ENCODE assay signal across 13 mouse cellular contexts in the genomic region with DNA sequence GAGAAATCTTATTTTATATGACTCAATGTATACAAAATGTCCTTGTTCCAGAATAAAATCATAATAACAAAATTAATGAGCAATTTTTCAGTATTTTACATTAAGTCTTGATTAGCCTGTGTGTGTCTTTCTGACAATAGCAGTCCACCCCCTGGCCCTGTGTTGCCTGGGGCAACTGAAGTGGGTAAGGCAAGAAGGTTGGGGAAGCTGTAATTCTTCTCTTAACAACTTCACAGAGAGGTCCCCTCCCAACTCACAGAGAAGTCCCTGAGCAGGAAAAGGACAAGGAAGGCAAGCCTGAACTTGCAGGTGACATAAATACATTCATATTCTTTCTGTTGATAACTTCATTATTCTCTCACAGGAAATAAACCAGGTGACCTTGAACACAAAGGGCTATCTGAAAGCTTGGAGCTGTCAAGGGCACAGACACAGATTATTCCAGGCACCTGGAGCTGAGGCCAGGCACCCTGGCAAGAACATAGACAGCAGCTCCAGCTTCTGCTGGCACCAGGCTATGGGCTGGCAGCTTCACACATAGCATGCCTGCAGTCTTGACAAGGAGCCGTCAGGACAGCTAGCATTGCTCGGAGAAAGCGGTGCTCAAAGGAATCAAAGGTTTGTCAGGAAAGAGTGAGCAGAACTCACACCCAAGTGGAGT.
DNase-seq lines count a peak whose midpoint lies in the region; ATAC-seq and TF ChIP-seq lines count a peak whose summit lies in the region.
"Had no signal": no experiment of that assay in that cellular context is flagged by ENCODE, and none has a peak within 500 bp of the region (broad histone marks: within the 10 kb centered on the region; RNA-seq: fewer than 3 reads in every experiment).

No protein-coding gene starts in this region.

- WGBS in hindbrain, postnatal 0 days, result 40% methylated on average over 3 of the region's 3 CpGs
- 90% methylated on average over 3 of the region's 3 CpGs for WGBS in hindbrain, embryonic 13.5 days
- 40% methylated on average over 3 of the region's 3 CpGs for WGBS in heart, embryonic 15.5 days
- 80% methylated on average over 3 of the region's 3 CpGs for WGBS in lung, postnatal 0 days

- H3K4me3 ChIP-seq in hindbrain, postnatal 0 days (ENCODE audit: low read length), result no peak overlapping the region
- H3K4me3 ChIP-seq in hindbrain, embryonic 13.5 days, result no peak overlapping the region
- no peak overlapping the region for H3K4me3 ChIP-seq in heart, embryonic 15.5 days
- H3K4me3 ChIP-seq in lung, postnatal 0 days (ENCODE audit: low read depth, low read length), result no peak overlapping the region
- H3K4me3 ChIP-seq: erythroblast, embryonic 14.5 days; kidney, embryonic 15.5 days; megakaryocyte, embryonic 14.5 days; neural tube, embryonic 12.5 days had no signal

- TF ChIP-seq CTCF in hindbrain, postnatal 0 days (IDR thresholded peaks at IDR 0.05; ENCODE audit: low read depth), result no peak
- TF ChIP-seq CTCF in lung, postnatal 0 days (IDR thresholded peaks at IDR 0.05), result no peak

- H3K9me3 ChIP-seq in hindbrain, postnatal 0 days (ENCODE audit: low read length), result no peaks in the 10 kb centered on the region
- no peaks in the 10 kb centered on the region for H3K9me3 ChIP-seq in hindbrain, embryonic 13.5 days
- no peaks in the 10 kb centered on the region for H3K9me3 ChIP-seq in heart, embryonic 15.5 days (replicated peaks)
- no peaks in the 10 kb centered on the region for H3K9me3 ChIP-seq in lung, postnatal 0 days (ENCODE audit: low read length)
- H3K9me3 ChIP-seq: kidney, embryonic 15.5 days; megakaryocyte, embryonic 14.5 days; neural tube, embryonic 12.5 days had no signal

- intact Hi-C loops in gastrocnemius, postnatal 14 days (cut with DNase I; ENCODE audit: low total_unique reads), result no loop called here

- ATAC-seq in hindbrain, postnatal 0 days, result no peak
- no peak for ATAC-seq in hindbrain, embryonic 13.5 days (ENCODE audit: low FRiP score)
- peak; percentile 60; the same call in 1 of the 2 replicates for ATAC-seq in heart, embryonic 15.5 days (replicated peaks; ENCODE audit: insufficient number of reproducible peaks, insufficient read depth, low FRiP score, low read depth)
- no peak for ATAC-seq in lung, postnatal 0 days
- ATAC-seq: activated CD4-positive, CD25-positive, alpha-beta regulatory T cell, adult 4 months had no signal

- no peaks in the 10 kb centered on the region for H3K36me3 ChIP-seq in hindbrain, postnatal 0 days (ENCODE audit: insufficient read depth, low read length)
- no peaks in the 10 kb centered on the region for H3K36me3 ChIP-seq in hindbrain, embryonic 13.5 days
- H3K36me3 ChIP-seq in heart, embryonic 15.5 days, result no peaks in the 10 kb centered on the region
- no peaks in the 10 kb centered on the region for H3K36me3 ChIP-seq in lung, postnatal 0 days (ENCODE audit: insufficient read depth, low read length)
- H3K36me3 ChIP-seq: kidney, embryonic 15.5 days; neural tube, embryonic 12.5 days had no signal

- peaks cover 10% of the 10 kb centered on the region for H3K4me1 ChIP-seq in hindbrain, postnatal 0 days (ENCODE audit: insufficient read depth, low read length)
- peaks cover 14% of the 10 kb centered on the region for H3K4me1 ChIP-seq in hindbrain, embryonic 13.5 days (replicated peaks)
- peaks cover 17% of the 10 kb centered on the region for H3K4me1 ChIP-seq in heart, embryonic 15.5 days (replicated peaks)
- H3K4me1 ChIP-seq in lung, postnatal 0 days (ENCODE audit: insufficient read depth, low read depth, low read length), result no peaks in the 10 kb centered on the region
- H3K4me1 ChIP-seq: kidney, embryonic 15.5 days had no signal

- no peaks in the 10 kb centered on the region for H3K27me3 ChIP-seq in hindbrain, postnatal 0 days (ENCODE audit: insufficient read depth, low read length)
- H3K27me3 ChIP-seq in hindbrain, embryonic 13.5 days, result no peaks in the 10 kb centered on the region
- H3K27me3 ChIP-seq in heart, embryonic 15.5 days, result no peaks in the 10 kb centered on the region
- H3K27me3 ChIP-seq in lung, postnatal 0 days (replicated peaks; ENCODE audit: insufficient read depth, low read length), result no peaks in the 10 kb centered on the region
- H3K27me3 ChIP-seq: kidney, embryonic 15.5 days; megakaryocyte, embryonic 14.5 days; neural tube, embryonic 12.5 days had no signal

- H3K27ac ChIP-seq in hindbrain, postnatal 0 days, result no peak overlapping the region
- H3K27ac ChIP-seq in hindbrain, embryonic 13.5 days, result no peak overlapping the region
- peak overlapping the region; percentile 24 for H3K27ac ChIP-seq in heart, embryonic 15.5 days
- no peak overlapping the region for H3K27ac ChIP-seq in lung, postnatal 0 days (ENCODE audit: low read length)
- H3K27ac ChIP-seq: kidney, embryonic 15.5 days; neural tube, embryonic 12.5 days had no signal

- no peak for TF ChIP-seq EP300 in lung, postnatal 0 days (IDR thresholded peaks at IDR 0.05)

- DNase-seq in adrenal gland, postnatal 10 days, result peak; percentile 43
- DNase-seq in adrenal gland, adult 2 months, result no peak
- DNase-seq in hindbrain, postnatal 0 days (ENCODE audit: low spot score), result peak; percentile 38
- peak; percentile 65 for DNase-seq in cerebellum, adult 11 months
- DNase-seq in lung, postnatal 0 days (ENCODE audit: low spot score), result no peak
- no peak for DNase-seq in gastrocnemius, postnatal 14 days

- H3K9ac ChIP-seq in hindbrain, postnatal 0 days (replicated peaks; ENCODE audit: low read length), result no peak overlapping the region
- H3K9ac ChIP-seq in hindbrain, embryonic 13.5 days, result no peak overlapping the region
- H3K9ac ChIP-seq in heart, embryonic 15.5 days, result no peak overlapping the region
- H3K9ac ChIP-seq in lung, postnatal 0 days (replicated peaks; ENCODE audit: low read depth), result no peak overlapping the region
- H3K9ac ChIP-seq: kidney, embryonic 15.5 days; neural tube, embryonic 12.5 days had no signal

- no peak overlapping the region for H3K4me2 ChIP-seq in hindbrain, postnatal 0 days (ENCODE audit: low read depth, low read length)
- H3K4me2 ChIP-seq in hindbrain, embryonic 13.5 days, result no peak overlapping the region
- H3K4me2 ChIP-seq in heart, embryonic 15.5 days, result no peak overlapping the region
- no peak overlapping the region for H3K4me2 ChIP-seq in lung, postnatal 0 days (replicated peaks; ENCODE audit: low read depth, low read length)
- H3K4me2 ChIP-seq: kidney, embryonic 15.5 days; neural tube, embryonic 12.5 days had no signal

Comparison
In these comparisons a context has a peak if more than half of its experiments do, and no peak if none do; other contexts are left out.
1. DNase-seq: peak in adrenal gland, postnatal 10 days (single experiment), hindbrain, postnatal 0 days (single experiment) and cerebellum, adult 11 months (single experiment); none in adrenal gland, adult 2 months (single experiment), lung, postnatal 0 days (single experiment) and gastrocnemius, postnatal 14 days (single experiment).